Mouse (Mus musculus) midbrain, embryonic 11.5 days (tissue): ENCODE results near the gene Ngb. TPM values are rescaled to one million over a fixed set of nuclear protein-coding genes. Genes with fewer than 3 reads are reported as not detected.

Experiments used
- ATAC-seq: fragments of 200-750 bp; cut with Nextera tagmentation; 2 replicates; pipeline ENCODE4 v1.8.0; 2017; ENCODE audit warnings: moderate TSS enrichment, moderate library complexity; ENCODE audit not compliant: low FRiP score
- DNase-seq: peaks from one replicate; pipeline ENCODE4 v3.0.0; 2015; ENCODE audit warnings: low spot score; ENCODE audit errors: missing footprints
- H3K27ac ChIP-seq: fragments of 300-500 bp; sonication (generic); 2 replicates; pipeline ENCODE4 v1.5.1; 2014; ENCODE audit warnings: low read depth, low read length
- H3K27me3 ChIP-seq: fragments of 300-500 bp; sonication (generic); 2 replicates; pipeline ENCODE4 v1.6.1; 2014; ENCODE audit warnings: mild to moderate bottlenecking, low read length, moderate library complexity, mixed read lengths; ENCODE audit not compliant: control insufficient read depth, insufficient read depth
- H3K36me3 ChIP-seq: fragments of 300-500 bp; sonication (generic); 2 replicates; pipeline ENCODE4 v1.6.1; 2014; ENCODE audit warnings: mild to moderate bottlenecking, low read length, moderate library complexity, mixed read lengths; ENCODE audit not compliant: control insufficient read depth, insufficient read depth
- H3K4me1 ChIP-seq: fragments of 300-500 bp; sonication (generic); 2 replicates; pipeline ENCODE4 v1.6.1; 2014; ENCODE audit warnings: low read length; ENCODE audit not compliant: control insufficient read depth, insufficient read depth
- H3K4me2 ChIP-seq: fragments of 300-500 bp; sonication (generic); 2 replicates; pipeline ENCODE4 v1.6.1; 2014; ENCODE audit warnings: mild to moderate bottlenecking, moderate library complexity
- H3K4me3 ChIP-seq: fragments of 300-500 bp; sonication (generic); 2 replicates; pipeline ENCODE4 v1.5.1; 2014; ENCODE audit warnings: low read depth, low read length
- H3K9ac ChIP-seq: fragments of 300-500 bp; sonication (generic); 2 replicates; pipeline ENCODE4 v1.6.1; 2014; ENCODE audit warnings: low read length
- H3K9me3 ChIP-seq: fragments of 300-500 bp; sonication (generic); 2 replicates; pipeline ENCODE4 v1.6.1; 2016; ENCODE audit warnings: low read length; ENCODE audit not compliant: control insufficient read depth
- WGBS: fragments of 180-500 bp; shearing (Covaris S2); extraction: QIAGEN DNeasy Blood & Tissue Kit; methylation state at CpG from one replicate; pipeline ENCODE4 v1.1.7; 2014; 5-methylcytosine and 5-hydroxymethylcytosine counted together
- polyA plus RNA-seq: library from polyadenylated mRNA; unstranded; fragments of >200 nt; fragmentation: Nextera tagmentation; extraction: Ambion mirVana; gene quantifications from 2 replicates; pipeline ENCODE4 v1.2.1, GENCODE M21; 2014

Ngb gene
- polyA plus RNA-seq, 1 experiment from 2014 or later: 0.33 TPM

DNA sequence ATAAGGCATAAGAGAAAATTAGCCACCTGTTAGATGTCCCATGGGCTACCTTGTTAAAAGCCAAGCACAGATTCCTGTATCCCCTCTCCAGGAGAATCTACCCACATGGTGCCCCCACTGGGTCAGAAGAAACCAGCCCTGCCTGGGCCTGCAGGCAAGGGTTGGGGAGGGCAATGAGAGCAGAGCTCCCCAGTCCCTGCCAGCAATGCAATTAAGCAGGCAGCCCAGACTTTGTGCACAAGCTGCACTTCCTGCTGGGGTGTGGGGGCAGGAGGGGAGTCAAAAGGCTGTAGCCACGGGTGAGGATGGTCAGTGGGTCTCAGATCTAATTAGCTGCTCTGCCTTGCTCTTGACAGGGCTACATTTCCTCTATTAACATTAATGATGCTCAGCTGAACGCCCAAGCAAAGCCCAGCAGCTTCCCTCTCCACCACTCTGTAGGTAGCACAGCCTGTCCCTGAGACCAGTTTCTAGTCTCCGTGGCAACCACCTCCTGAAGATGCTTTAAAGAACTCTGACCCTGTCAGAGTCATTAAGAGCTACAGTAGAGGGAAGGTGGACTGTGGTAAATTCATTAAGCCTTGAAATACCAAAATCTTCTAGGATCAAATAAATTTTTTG lies 5.1 kb upstream of the Ngb start:
- peaks cover 4% of the 10 kb centered on the region for H3K27me3 ChIP-seq
- H3K4me1 ChIP-seq: peaks cover under 1% of the 10 kb centered on the region
- no peak for DNase-seq
- no peak overlapping the region for H3K4me2 ChIP-seq
- no peak for ATAC-seq
- H3K4me3 ChIP-seq: no peak overlapping the region
- H3K9ac ChIP-seq: no peak overlapping the region
- no peak overlapping the region for H3K27ac ChIP-seq
- peaks cover 4% of the 10 kb centered on the region; the same call in 1 of the 2 replicates for H3K36me3 ChIP-seq
- 41% methylated on average over 3 of the region's 3 CpGs for WGBS
- H3K9me3 ChIP-seq: no peaks in the 10 kb centered on the region

DNA sequence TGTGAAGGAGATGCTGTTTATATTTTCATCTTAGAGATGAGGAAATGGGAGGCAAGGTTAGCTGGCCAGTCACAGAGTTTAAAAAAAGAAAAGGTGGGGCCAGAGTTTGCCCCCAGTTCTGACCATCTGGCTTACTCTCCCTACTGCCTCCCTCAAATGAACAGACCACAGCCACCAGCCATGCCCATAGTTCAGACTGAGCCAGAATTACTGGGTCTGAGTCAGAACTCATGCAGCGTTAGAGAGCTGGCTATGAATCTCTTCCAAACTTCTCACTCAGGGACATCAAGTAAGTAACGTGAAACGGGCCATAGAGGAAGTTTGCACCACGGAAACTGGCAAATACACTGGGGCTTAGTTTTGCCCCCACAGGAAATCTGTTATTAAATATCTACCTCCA lies 2.5 kb upstream of the Ngb start:
- Histone ChIP-seq H3K9ac (no peak overlapping the region), H3K9me3 (no peaks in the 10 kb centered on the region), H3K4me2 (no peak overlapping the region), H3K4me3 (no peak overlapping the region), H3K27ac (no peak overlapping the region), H3K4me1 (peaks cover 5% of the 10 kb centered on the region), H3K36me3 (0 out of 2 replicates have a peak, but pooled peaks cover 2% of the 10 kb centered on the region), H3K27me3 (peaks cover 16% of the 10 kb centered on the region)
- DNase-seq (no peak), ATAC-seq (no peak)
- WGBS: 92% methylated on average over 4 of the region's 4 CpGs

DNA sequence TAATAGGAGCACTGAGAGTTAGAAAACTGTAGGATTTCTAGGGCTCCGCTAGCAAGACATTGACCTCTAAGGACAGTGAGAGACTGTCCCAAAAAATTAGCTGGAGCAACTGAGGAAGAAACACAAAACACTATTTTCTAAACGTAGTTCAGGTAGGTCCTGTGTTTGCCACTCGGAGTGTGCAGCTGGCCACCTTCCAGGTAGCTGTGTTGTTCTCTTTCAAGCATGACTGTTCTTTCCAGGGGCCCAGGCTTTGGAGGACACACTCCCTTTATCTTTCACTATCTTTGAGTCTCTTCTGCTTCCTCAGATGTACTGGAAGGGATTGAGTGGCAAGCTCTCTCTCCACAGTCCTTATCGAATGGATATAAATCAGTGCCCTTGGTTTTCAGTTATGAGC lies 1.1 kb upstream of the Ngb start:
- 98% methylated on average over 4 of the region's 4 CpGs for WGBS
- ATAC-seq (no peak), DNase-seq (no peak)
- H3K9ac ChIP-seq: no peak overlapping the region
- H3K4me2 ChIP-seq: no peak overlapping the region
- H3K4me3 ChIP-seq: no peak overlapping the region
- peaks cover 5% of the 10 kb centered on the region for H3K4me1 ChIP-seq
- H3K27ac ChIP-seq: no peak overlapping the region
- no peaks in the 10 kb centered on the region for H3K9me3 ChIP-seq
- 0 out of 2 replicates have a peak, but pooled peaks cover 2% of the 10 kb centered on the region for H3K36me3 ChIP-seq
- peaks cover 16% of the 10 kb centered on the region for H3K27me3 ChIP-seq

DNA sequence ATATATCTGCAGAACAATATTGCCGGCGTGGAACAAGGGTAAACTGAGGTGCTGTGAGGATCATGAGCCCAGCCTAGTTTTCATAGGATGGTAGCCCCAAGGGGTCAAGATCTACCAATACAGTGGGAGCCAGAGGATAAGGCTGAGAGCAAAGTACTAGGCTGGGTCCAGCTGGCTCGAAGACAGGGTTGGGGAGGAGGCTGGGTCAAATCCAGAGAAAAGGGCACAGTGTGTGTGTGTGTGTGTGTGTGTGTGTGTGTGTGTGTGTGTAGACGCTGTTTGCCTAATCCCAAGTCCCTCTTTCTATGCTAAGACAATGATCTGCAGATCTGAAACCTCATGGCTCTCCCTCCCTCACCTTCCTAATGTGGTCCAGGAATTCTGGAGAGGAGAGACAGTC lies 2.0 kb downstream of the Ngb start:
- Histone ChIP-seq H3K9ac (no peak overlapping the region), H3K9me3 (no peaks in the 10 kb centered on the region), H3K27me3 (peaks cover 16% of the 10 kb centered on the region), H3K4me3 (no peak overlapping the region), H3K27ac (no peak overlapping the region), H3K4me2 (no peak overlapping the region), H3K36me3 (no peaks in the 10 kb centered on the region), H3K4me1 (peaks cover 5% of the 10 kb centered on the region)
- ATAC-seq (no peak), DNase-seq (no peak)
- 86% methylated on average over 4 of the region's 4 CpGs for WGBS

DNA sequence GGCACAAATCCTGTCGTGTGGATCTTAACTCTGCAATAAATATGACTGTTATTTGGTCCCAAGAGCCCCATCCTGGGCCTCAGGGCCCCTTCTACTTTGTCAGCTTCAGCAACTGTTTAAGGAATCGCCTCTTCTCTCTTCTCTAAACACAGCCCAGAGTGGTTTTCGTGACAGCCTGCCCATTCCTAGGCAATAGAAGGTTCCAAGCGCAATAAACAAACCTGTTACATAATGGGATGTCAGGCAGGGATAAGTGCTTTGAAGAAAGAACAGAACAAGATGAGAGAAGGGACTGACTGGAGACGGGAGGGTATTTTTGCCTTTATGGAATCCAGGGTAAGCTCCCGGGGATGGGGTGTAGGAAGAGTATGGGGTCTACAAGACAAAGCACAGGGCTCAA lies 8.7 kb downstream of the Ngb start:
- Histone ChIP-seq H3K36me3 (no peaks in the 10 kb centered on the region), H3K9me3 (no peaks in the 10 kb centered on the region), H3K4me2 (no peak overlapping the region), H3K27ac (no peak overlapping the region), H3K4me1 (no peaks in the 10 kb centered on the region), H3K27me3 (no peaks in the 10 kb centered on the region), H3K9ac (no peak overlapping the region), H3K4me3 (no peak overlapping the region)
- 82% methylated on average over 6 of the region's 6 CpGs for WGBS
- ATAC-seq (no peak), DNase-seq (peak; percentile 49)

DNA sequence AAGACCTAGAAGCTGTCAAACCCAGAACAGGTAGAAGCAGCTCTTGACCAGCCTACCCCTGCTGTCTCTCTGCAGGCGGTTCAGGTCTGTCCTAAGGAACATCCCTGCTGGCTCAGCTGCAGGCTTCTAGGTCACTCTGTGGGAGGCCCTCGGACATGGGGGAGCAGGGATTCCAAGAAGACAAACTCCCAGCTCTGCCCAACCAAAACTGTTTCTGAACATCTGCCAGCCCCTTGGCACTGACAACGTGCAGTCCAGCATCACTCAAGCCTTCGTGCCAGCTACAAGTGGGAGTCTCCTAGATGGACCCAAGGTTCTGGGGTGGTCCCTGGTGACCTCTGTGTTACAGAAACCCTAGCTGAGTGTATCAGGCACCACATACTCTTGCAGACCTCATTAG lies 9.1 kb downstream of the Ngb start:
- H3K27ac ChIP-seq: no peak overlapping the region
- no peak overlapping the region for H3K9ac ChIP-seq
- peak; percentile 49 for DNase-seq
- no peaks in the 10 kb centered on the region for H3K4me1 ChIP-seq
- H3K4me2 ChIP-seq: no peak overlapping the region
- H3K9me3 ChIP-seq: no peaks in the 10 kb centered on the region
- 81% methylated on average over 4 of the region's 4 CpGs for WGBS
- no peak overlapping the region for H3K4me3 ChIP-seq
- H3K36me3 ChIP-seq: no peaks in the 10 kb centered on the region
- no peaks in the 10 kb centered on the region for H3K27me3 ChIP-seq
- ATAC-seq: no peak

DNA sequence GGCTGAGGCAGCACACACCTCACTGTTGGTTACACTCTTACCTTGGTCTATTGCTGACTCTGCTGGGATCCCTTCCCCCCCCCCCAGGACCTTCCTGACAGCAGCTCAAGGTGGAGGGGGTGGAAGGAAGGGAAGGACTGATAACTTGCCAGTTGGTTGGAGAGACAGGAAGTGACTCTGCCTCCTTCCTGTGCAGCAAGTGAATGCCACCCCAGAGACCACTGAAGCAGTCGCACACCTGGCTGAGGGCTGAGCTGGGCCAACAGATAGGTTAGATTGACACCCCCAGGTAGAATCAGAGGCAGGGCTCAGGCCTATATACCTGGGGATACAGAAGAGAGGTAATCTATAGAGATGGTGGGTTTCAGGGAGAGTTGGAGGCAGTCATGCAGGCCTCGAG lies 10.4 kb downstream of the Ngb start:
- no peaks in the 10 kb centered on the region for H3K9me3 ChIP-seq
- H3K27me3 ChIP-seq: no peaks in the 10 kb centered on the region
- ATAC-seq (no peak), DNase-seq (peak; percentile 70)
- WGBS: 88% methylated on average over 2 of the region's 2 CpGs
- H3K4me2 ChIP-seq: no peak overlapping the region
- no peak overlapping the region for H3K9ac ChIP-seq
- no peaks in the 10 kb centered on the region for H3K36me3 ChIP-seq
- H3K4me1 ChIP-seq: no peaks in the 10 kb centered on the region
- no peak overlapping the region for H3K27ac ChIP-seq
- no peak overlapping the region for H3K4me3 ChIP-seq

DNA sequence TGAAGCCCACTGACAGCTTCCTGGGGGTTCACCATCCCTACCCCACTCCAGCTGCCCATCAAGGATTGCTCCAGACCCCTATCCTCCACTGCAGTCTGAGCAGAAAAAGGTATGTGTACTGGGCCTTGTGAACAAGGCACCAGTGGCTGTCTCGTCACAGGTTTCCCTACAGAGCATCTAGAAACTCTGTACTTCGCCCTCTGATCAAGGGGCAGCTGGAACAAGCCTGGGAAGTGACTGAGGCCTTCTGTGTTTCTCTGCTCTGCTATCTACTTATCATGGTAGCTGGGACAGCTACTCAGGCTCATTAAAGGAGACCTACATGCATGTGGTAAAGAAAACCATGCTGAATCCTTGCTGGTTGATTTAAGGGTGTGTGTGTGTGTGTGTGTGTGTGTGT lies 12.6 kb downstream of the Ngb start:
- Histone ChIP-seq H3K27ac (no peak overlapping the region), H3K4me2 (no peak overlapping the region), H3K4me3 (no peak overlapping the region), H3K36me3 (no peaks in the 10 kb centered on the region), H3K9me3 (no peaks in the 10 kb centered on the region), H3K27me3 (no peaks in the 10 kb centered on the region), H3K4me1 (no peaks in the 10 kb centered on the region), H3K9ac (no peak overlapping the region)
- ATAC-seq (no peak), DNase-seq (peak; percentile 61)
- WGBS: 76% methylated on average over 2 of the region's 2 CpGs

DNA sequence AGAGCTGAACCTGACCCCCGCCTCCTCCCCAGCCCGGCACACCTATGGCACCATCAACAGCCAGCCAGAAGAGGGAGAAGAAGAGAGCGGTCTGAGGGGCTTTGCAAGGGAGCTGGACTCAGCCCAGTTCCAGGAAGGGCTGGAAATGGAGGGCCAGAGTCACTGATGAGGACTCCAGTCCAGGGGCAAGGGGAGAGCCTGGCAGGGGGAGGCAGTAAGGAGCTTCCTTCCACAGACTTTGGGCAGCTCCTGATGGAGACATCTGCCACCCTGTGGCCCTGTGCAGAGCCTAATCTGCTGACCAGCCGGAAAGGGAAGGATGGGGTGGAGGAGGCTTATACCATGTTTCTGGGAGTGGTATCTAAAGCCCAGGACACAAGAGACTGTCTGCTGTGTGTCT lies 13.1 kb downstream of the Ngb start:
- no peaks in the 10 kb centered on the region for H3K4me1 ChIP-seq
- H3K9ac ChIP-seq: no peak overlapping the region
- no peak overlapping the region for H3K4me3 ChIP-seq
- peak; percentile 79 for DNase-seq
- WGBS: 83% methylated on average over 4 of the region's 4 CpGs
- no peaks in the 10 kb centered on the region for H3K27me3 ChIP-seq
- H3K27ac ChIP-seq: no peak overlapping the region
- H3K9me3 ChIP-seq: no peaks in the 10 kb centered on the region
- no peak overlapping the region for H3K4me2 ChIP-seq
- no peaks in the 10 kb centered on the region for H3K36me3 ChIP-seq
- no peak for ATAC-seq
